Mouse (Mus musculus): ENCODE results near the gene Dstyk. TPM values are rescaled to one million over a fixed set of nuclear protein-coding genes. Genes with fewer than 3 reads are reported as not detected.

The Dstyk gene
- polyA plus RNA-seq (2016; fragmentation: Nextera tagmentation; extraction: Ambion mirVana): 17.6 and 17.9 TPM in 2 replicates

DNA sequence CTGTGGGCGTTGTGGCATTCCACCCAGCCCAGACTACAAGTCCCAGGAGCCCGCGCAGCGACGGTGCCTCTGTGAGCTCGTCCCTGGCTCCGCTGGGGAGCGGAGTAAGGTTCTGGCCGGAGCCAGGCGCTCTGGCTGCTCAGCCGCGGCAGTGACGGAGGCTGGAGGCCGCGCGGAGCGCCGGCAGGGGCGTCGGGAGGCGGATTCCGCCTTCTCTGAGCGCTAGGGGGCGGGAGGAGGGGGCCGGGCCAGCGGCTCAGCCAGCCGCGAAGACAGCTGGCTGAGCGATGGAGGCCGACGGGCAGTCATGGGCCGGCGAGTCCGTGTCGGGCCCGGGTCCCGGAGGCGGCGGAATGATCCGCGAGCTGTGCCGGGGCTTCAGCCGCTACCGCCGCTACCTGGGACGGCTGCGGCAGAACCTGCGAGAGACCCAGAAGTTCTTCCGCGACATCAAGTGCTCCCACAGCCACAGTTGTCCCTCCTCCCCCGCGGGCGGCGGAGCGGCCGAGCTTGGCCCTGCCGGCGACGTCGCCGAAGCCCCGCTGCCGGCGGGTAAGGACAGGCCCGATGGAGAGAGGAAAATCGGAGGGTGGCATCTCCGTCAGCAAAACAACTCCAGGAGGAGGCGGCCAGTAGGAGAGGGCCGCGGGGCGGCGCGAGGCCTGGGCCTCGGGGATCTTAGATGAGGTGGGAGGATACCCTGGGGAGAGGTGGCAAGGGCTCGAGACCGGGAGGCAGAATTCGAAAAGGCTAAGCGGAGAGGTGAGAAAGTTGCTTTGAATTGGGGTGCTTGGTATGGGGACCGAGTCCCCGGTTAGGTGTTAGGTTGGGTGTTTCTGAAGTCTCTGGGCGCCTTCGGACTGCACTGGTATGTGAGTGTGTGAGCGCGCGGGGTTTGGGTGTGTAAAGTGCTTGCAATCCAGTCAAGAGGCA lies at the start of gene Dstyk:
Dstyk (plus strand) TSS at position 237 of the 933 bp plus-strand sequence.
- WGBS: under 1% methylated on average over 78 of the region's 85 CpGs
- peak within 1 kb of the TSS; percentile 66 for H3K4me2 ChIP-seq (replicated peaks)
- ATAC-seq (ENCODE audit: low FRiP score, low read depth): peak; percentile 98
- H3K27me3 ChIP-seq: no peaks in the 10 kb centered on the region
- peak within 1 kb of the TSS; percentile 70 for H3K9ac ChIP-seq (replicated peaks)
- no peaks in the 10 kb centered on the region for H3K9me3 ChIP-seq
- peak within 1 kb of the TSS; percentile 92 for H3K27ac ChIP-seq (replicated peaks)
- peak within 1 kb of the TSS; percentile 58 for H3K4me3 ChIP-seq
- no peaks in the 10 kb centered on the region for H3K36me3 ChIP-seq
- peaks cover 14% of the 10 kb centered on the region for H3K4me1 ChIP-seq

DNA sequence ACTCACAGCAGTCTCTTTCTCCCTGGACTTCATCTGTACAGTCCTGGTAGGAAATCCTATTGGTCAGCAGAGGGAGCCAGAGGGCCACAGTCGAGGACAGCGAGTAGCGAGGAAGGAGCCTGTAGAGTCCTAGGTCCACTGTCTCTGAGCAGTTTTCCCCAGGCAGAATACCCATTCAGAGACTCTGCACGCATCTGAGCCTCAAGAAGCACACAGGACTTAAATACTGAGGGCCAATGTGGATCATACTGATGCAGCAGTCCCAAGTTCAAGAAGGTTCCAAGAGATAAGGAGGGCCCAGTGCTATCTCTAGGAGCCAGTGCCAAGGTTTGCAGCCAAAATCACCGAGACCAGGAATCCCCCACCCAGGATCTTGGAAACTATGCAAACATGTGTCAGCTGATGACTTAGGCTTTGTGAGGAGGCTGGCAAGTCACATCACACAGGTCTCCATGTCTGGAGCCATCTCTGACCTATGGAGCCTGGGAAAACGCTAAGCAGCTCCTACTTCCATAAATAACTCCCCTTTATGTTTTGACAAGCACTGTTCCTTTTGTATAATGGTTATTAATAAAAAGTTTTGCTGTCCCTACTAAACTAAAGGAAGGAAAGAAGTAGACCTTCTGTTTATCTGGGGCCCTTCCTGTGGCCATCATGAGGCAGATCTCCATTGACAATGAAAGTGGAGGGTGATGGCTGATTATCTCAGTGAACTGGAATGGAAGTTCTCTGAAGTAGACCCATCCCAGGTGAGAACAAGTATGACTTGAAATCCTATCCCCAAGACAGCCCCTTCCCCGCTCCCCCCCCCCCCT lies 49.5 kb upstream of the Dstyk start:
- no peak overlapping the region for H3K4me3 ChIP-seq
- 40% methylated on average over 7 of the region's 7 CpGs for WGBS
- peak; percentile 79 for ATAC-seq (ENCODE audit: low FRiP score, low read depth)
- H3K27ac ChIP-seq (replicated peaks): 0 out of 2 replicates have a peak overlapping the region, but pooled peaks have one; percentile 49
- no peak overlapping the region for H3K9ac ChIP-seq (replicated peaks)
- H3K9me3 ChIP-seq: no peaks in the 10 kb centered on the region
- H3K4me2 ChIP-seq (replicated peaks): no peak overlapping the region
- peaks cover 16% of the 10 kb centered on the region; the same call in 1 of the 2 replicates for H3K36me3 ChIP-seq
- no peaks in the 10 kb centered on the region for H3K27me3 ChIP-seq
- H3K4me1 ChIP-seq: peaks cover 35% of the 10 kb centered on the region

DNA sequence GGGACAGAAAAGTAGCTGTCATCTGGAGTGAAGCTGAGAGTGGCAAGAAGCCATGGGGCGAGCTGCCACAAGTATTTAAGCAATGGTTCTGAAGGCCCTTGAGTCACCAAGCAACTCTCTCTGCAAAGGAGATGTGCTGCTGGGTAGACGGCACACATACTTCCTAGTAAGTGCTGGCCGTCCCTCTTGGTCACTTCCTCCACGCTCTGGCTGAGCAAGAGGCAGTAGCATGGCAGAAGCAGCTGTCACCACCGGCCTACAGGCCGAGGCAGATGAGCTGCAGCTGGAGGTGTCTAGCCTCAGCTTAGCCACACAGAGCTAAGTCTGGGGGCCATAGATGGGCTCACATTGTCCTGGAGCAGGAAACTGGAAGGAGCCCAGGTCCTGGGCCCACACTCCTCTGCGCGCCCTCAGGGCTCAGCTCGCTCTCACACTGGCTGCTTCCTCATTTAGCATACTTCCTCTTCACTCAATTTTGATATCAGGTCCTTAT lies 46.6 kb upstream of the Dstyk start:
- Histone ChIP-seq H3K9me3 (no peaks in the 10 kb centered on the region), H3K9ac (replicated peaks) (no peak overlapping the region), H3K27me3 (no peaks in the 10 kb centered on the region), H3K4me1 (peaks cover 64% of the 10 kb centered on the region), H3K36me3 (peaks cover 10% of the 10 kb centered on the region; the same call in 1 of the 2 replicates), H3K4me3 (no peak overlapping the region), H3K27ac (replicated peaks) (peak overlapping the region; percentile 83), H3K4me2 (replicated peaks) (no peak overlapping the region)
- 84% methylated on average over 9 of the region's 9 CpGs for WGBS
- ATAC-seq (ENCODE audit: low FRiP score, low read depth): no peak

DNA sequence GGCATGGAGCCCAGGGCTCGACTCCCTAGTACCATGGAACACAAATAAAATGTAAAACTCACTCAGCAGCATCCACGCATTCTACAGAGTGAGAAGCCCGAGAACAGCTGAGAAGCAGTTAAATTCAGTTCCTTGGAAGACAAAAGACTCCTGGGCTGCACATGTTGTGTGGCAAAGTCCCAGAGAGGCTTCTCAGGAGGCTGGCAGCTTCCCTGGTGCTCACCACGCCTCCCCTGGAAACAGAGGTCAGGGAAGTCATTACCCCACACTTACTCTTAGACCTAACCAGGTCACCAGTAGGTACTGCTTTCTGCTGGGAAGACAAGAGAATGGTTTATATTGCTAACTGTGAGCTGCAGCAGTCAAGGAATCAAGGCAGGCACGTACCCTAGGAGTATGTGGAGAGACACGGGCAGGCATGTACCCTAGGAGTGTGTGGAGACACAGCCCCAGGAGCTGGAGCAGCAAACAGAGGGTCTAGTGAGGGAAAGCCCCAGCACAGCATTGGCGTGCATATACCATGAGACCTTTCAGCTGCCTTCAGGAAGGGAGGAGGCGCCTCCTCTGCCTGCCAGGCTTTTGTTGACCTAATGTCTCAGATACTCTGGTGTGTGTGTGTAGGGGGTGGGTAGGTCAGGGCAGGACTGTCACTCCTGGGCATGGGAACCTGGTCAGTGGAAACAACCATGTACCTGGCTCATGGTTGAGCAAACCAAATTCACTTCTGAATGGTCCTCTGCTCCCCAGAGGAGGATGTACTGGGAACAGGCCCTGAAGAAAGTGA lies 45.9 kb upstream of the Dstyk start:
- Histone ChIP-seq H3K9ac (replicated peaks) (peak overlapping the region; percentile 25; the same call in 1 of the 2 replicates), H3K4me1 (peaks cover 63% of the 10 kb centered on the region), H3K4me3 (no peak overlapping the region), H3K4me2 (replicated peaks) (no peak overlapping the region), H3K9me3 (no peaks in the 10 kb centered on the region), H3K36me3 (0 out of 2 replicates have a peak, but pooled peaks cover 10% of the 10 kb centered on the region), H3K27ac (replicated peaks) (peak overlapping the region; percentile 83), H3K27me3 (no peaks in the 10 kb centered on the region)
- 54% methylated on average over 8 of the region's 8 CpGs for WGBS
- 0 out of 2 replicates have a peak, but pooled peaks have one; percentile 16 for ATAC-seq (ENCODE audit: low FRiP score, low read depth)

DNA sequence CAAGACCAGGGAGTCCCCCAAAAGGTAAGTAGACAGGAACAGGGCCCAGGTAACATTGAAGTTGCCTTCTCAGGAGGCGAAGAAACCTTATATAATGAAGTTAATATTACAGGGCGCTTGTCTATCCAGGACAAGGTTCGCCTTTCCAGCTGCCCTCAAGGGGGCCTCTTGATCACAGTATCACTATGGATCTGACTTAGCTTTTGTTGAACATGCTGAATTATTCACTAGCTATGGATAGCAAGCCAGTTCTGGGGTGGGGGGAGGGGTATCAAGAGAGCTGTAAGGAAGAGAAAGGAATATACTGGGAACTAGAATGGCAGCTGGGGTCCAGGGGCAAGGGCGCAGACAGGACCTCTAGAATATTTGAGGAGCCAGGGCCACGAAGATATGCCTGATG lies 45.0 kb upstream of the Dstyk start:
- Histone ChIP-seq H3K27me3 (no peaks in the 10 kb centered on the region), H3K4me1 (peaks cover 58% of the 10 kb centered on the region), H3K36me3 (peaks cover 17% of the 10 kb centered on the region; the same call in 1 of the 2 replicates), H3K9ac (replicated peaks) (peak overlapping the region; percentile 35; the same call in 1 of the 2 replicates), H3K27ac (replicated peaks) (peak overlapping the region; percentile 83), H3K4me2 (replicated peaks) (no peak overlapping the region), H3K4me3 (no peak overlapping the region), H3K9me3 (no peaks in the 10 kb centered on the region)
- WGBS: 62% methylated on average over 5 of the region's 5 CpGs
- peak; percentile 45; the same call in 1 of the 2 replicates for ATAC-seq (ENCODE audit: low FRiP score, low read depth)

DNA sequence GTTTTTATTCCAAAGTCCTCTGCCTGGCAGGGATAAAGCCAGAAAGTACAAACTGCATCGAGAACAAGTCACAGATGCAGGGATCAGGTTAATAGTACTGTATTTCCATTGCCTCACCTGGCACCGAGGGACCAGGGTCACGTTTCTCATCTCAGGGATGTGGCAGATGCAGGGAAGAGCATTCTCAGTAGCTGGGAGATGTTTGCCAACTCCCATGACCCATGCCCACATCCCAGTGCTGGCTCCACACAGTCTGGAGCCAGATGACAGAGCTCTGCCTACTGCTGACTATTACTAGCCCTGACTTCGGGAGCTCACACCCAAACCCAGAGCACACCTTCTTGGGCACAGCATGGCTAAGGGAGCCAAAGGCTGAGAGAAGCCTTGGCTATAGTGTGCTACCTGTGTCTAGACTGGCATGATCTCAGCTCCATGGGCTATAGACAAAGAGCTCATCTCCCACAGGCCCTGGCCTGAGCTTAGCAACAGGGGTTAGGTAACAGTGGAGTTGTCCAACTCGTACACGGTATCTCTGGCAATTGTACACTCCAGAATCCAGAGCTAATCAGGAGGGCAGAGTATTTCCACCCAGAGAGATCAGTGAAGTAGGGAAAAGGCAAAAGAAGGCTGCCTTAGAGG lies 44.3 kb upstream of the Dstyk start:
- peak overlapping the region; percentile 35; the same call in 1 of the 2 replicates for H3K9ac ChIP-seq (replicated peaks)
- ATAC-seq (ENCODE audit: low FRiP score, low read depth): no peak
- WGBS: 87% methylated on average over 6 of the region's 6 CpGs
- no peaks in the 10 kb centered on the region for H3K9me3 ChIP-seq
- H3K27me3 ChIP-seq: no peaks in the 10 kb centered on the region
- H3K27ac ChIP-seq (replicated peaks): peak overlapping the region; percentile 83
- peaks cover 58% of the 10 kb centered on the region for H3K4me1 ChIP-seq
- H3K4me3 ChIP-seq: no peak overlapping the region
- peaks cover 24% of the 10 kb centered on the region; the same call in 1 of the 2 replicates for H3K36me3 ChIP-seq
- H3K4me2 ChIP-seq (replicated peaks): no peak overlapping the region

DNA sequence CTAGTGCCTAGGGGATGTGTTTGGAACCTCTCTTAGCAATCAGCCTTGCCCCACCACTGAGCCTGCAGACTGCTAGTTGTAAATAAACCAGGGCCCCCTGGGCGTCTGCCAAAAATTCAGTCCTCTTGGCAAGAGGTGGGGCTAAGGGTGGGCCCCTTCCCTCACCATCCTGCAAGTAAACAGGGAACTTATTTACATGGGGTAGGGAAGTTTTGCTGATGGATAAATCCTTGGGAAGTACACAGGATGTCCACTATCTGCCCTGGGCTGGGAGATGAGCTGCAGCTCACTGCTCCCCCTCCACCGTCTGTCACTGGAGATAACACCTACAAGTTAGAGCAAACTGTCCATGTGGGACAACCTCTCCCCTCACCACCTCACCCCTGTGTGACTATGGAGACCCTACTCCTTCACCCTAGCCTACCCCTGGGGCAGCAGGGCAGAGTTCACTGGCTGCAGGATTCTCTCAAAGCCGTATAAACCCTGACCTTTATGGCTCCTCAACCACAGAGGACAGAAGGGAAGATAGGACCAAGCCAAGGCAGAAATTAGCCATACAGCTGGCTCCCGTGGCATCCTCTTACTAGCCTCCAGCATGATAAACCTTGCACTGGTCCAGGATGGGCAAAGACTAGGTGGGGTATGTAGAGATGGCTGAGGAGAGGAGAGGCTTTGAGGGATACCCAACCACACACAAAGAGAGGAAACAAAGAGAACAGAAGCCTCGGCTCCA lies 43.0 kb upstream of the Dstyk start:
- no peak overlapping the region for H3K9ac ChIP-seq (replicated peaks)
- H3K4me2 ChIP-seq (replicated peaks): no peak overlapping the region
- no peak for ATAC-seq (ENCODE audit: low FRiP score, low read depth)
- H3K27ac ChIP-seq (replicated peaks): peak overlapping the region; percentile 83
- peaks cover 36% of the 10 kb centered on the region for H3K36me3 ChIP-seq
- no peaks in the 10 kb centered on the region for H3K27me3 ChIP-seq
- H3K4me1 ChIP-seq: peaks cover 58% of the 10 kb centered on the region
- no peak overlapping the region for H3K4me3 ChIP-seq
- no peaks in the 10 kb centered on the region for H3K9me3 ChIP-seq
- 53% methylated on average over 5 of the region's 5 CpGs for WGBS

DNA sequence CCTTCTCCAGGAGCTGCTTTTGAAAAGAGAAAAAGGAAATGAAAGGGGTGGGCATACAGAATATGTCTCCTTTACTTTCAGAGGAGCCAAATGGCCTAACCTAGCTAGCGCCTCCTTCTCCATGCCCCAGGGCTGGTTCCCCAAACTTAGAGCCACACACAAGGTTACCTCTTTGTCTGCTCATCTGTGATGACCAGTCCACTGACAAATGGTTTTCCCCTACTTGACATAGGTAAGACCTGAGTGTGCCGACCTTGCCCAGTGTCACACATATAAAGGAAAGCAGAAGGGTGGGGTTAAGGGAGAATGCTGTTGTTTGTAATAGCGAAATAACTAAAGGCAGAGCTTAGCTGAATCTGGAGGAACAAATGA lies 42.5 kb upstream of the Dstyk start:
- Histone ChIP-seq H3K36me3 (peaks cover 41% of the 10 kb centered on the region), H3K4me1 (peaks cover 58% of the 10 kb centered on the region), H3K4me3 (no peak overlapping the region), H3K27me3 (no peaks in the 10 kb centered on the region), H3K4me2 (replicated peaks) (no peak overlapping the region), H3K27ac (replicated peaks) (peak overlapping the region; percentile 83), H3K9me3 (no peaks in the 10 kb centered on the region), H3K9ac (replicated peaks) (no peak overlapping the region; the same call in 1 of the 2 replicates)
- ATAC-seq (ENCODE audit: low FRiP score, low read depth): no peak
- WGBS: 83% methylated on average over 3 of the region's 3 CpGs

DNA sequence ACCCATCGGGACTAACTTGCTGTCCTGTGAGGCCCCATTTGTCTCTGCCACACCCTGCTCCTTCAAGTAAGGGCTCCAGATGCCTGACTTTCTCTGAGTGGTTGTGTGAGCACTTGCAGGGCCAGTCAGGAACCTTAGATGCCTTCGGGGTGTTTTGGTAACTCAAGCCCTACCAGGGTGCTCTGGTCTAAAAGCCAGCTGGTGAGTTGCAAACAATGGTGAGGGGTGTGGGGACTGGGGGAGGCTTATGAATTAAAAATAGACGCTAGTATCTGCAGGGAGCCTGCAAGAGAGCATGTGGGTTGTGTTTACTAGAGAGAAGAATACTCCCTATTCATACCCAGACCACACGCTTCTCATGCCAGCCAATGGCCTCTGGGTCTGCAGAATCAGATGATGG lies 42.1 kb upstream of the Dstyk start:
- no peak for ATAC-seq (ENCODE audit: low FRiP score, low read depth)
- peaks cover 58% of the 10 kb centered on the region for H3K4me1 ChIP-seq

More for the DNA sequence above, 42.1 kb upstream of the Dstyk start:
- H3K4me2 ChIP-seq (replicated peaks): no peak overlapping the region
- H3K9ac ChIP-seq (replicated peaks): no peak overlapping the region; the same call in 1 of the 2 replicates
- H3K27me3 ChIP-seq: no peaks in the 10 kb centered on the region
- 54% methylated on average over 4 of the region's 4 CpGs for WGBS
- peaks cover 45% of the 10 kb centered on the region for H3K36me3 ChIP-seq
- no peak overlapping the region for H3K4me3 ChIP-seq
- H3K27ac ChIP-seq (replicated peaks): peak overlapping the region; percentile 49
- H3K9me3 ChIP-seq: no peaks in the 10 kb centered on the region

All from midbrain, embryonic 12.5 days (tissue).